Mouse (Mus musculus): ENCODE measurements around the gene Mlst8.

- TF ChIP-seq CTCF (IDR thresholded peaks at IDR 0.05 in 2 of 3, conservative IDR thresholded peaks at IDR 0.05 in 1 of 3; ENCODE audit: control insufficient read depth in 1 of 3, insufficient read depth in 1 of 3, low read depth in 2 of 3, low read length in 3 of 3, poor library complexity in 1 of 3, severe bottlenecking in 1 of 3) (no peak), TAL1 (IDR thresholded peaks at IDR 0.05; ENCODE audit: low read length) (no peak), CHD1 (IDR thresholded peaks at IDR 0.05; ENCODE audit: low read depth, low read length) (no peak), MAFK (IDR thresholded peaks at IDR 0.05; ENCODE audit: borderline replicate concordance, low read depth, low read length) (no peak), EP300 (IDR thresholded peaks at IDR 0.05; ENCODE audit: low read depth in 1 of 2, low read length in 2 of 2) (no peak), MEF2A (IDR thresholded peaks at IDR 0.05; ENCODE audit: extremely low read depth, insufficient replicate concordance, low read depth, low read length, poor library complexity, severe bottlenecking) (no peak), MAX (IDR thresholded peaks at IDR 0.05; ENCODE audit: low read length) (no peak)
Measured at GRCm38 (mm10) chr17:24489265-24490030, 10.6 kb upstream of the Mlst8 start.

All from MEL (cell line).